Mouse (Mus musculus) kidney, embryonic 14.5 days (tissue): ENCODE data around the gene Guca2a. TPM values are rescaled to one million over a fixed set of nuclear protein-coding genes. Genes with fewer than 3 reads are reported as not detected.

Experiments used
- ATAC-seq: fragments of 200-750 bp; cut with Nextera tagmentation; 2 replicates; pipeline ENCODE4 v1.8.0; 2017; ENCODE audit warnings: moderate number of reproducible peaks, mild to moderate bottlenecking, moderate TSS enrichment, moderate library complexity; ENCODE audit not compliant: low FRiP score, low TSS enrichment
- H3K27ac ChIP-seq: fragments of 300-500 bp; sonication (generic); 2 replicates; pipeline ENCODE4 v1.5.1; 2014; ENCODE audit warnings: low read depth, mild to moderate bottlenecking, low read length, moderate library complexity, mixed read lengths
- H3K27me3 ChIP-seq: fragments of 300-500 bp; sonication (generic); 2 replicates; pipeline ENCODE4 v1.6.1; 2014; ENCODE audit warnings: mild to moderate bottlenecking, low read length; ENCODE audit not compliant: control insufficient read depth, insufficient read depth
- H3K36me3 ChIP-seq: fragments of 300-500 bp; sonication (generic); 2 replicates; pipeline ENCODE4 v1.6.1; 2014; ENCODE audit warnings: low read length, mixed read lengths; ENCODE audit not compliant: control insufficient read depth, insufficient read depth
- H3K4me1 ChIP-seq: fragments of 300-500 bp; sonication (generic); 2 replicates; pipeline ENCODE4 v1.6.1; 2014; ENCODE audit warnings: low read length, mixed read lengths; ENCODE audit not compliant: control insufficient read depth, insufficient read depth
- H3K4me2 ChIP-seq: fragments of 300-500 bp; sonication (generic); replicated peaks from 2 replicates; pipeline ENCODE4 v1.6.1; 2014; ENCODE audit warnings: low read depth, mild to moderate bottlenecking, low read length
- H3K4me3 ChIP-seq: fragments of 300-500 bp; sonication (generic); 2 replicates; pipeline ENCODE4 v1.5.1; 2014; ENCODE audit warnings: mild to moderate bottlenecking, low read length
- H3K9ac ChIP-seq: fragments of 300-500 bp; sonication (generic); 2 replicates; pipeline ENCODE4 v1.6.1; 2014; ENCODE audit warnings: low read depth, mild to moderate bottlenecking, low read length, moderate library complexity
- H3K9me3 ChIP-seq: fragments of 300-500 bp; sonication (generic); 2 replicates; pipeline ENCODE4 v1.6.1; 2016; ENCODE audit warnings: low read length; ENCODE audit not compliant: control insufficient read depth
- WGBS: fragments of 180-500 bp; shearing (Covaris S2); extraction: QIAGEN DNeasy Blood & Tissue Kit; methylation state at CpG from one replicate; pipeline ENCODE4 v1.1.7; 2014; 5-methylcytosine and 5-hydroxymethylcytosine counted together
- polyA plus RNA-seq: library from polyadenylated mRNA; unstranded; fragments of >200 nt; fragmentation: Nextera tagmentation; extraction: Ambion mirVana; gene quantifications from 2 replicates; pipeline ENCODE4 v1.2.1, GENCODE M21; 2014

The Guca2a gene
- polyA plus RNA-seq, 1 experiment from 2014 or later: 4.1 TPM

- no peak overlapping the region for H3K4me2 ChIP-seq
- WGBS: 66% methylated on average over 10 of the region's 10 CpGs
- H3K9me3 ChIP-seq: no peaks in the 10 kb centered on the region
- ATAC-seq: peak; percentile 20; the same call in 1 of the 2 replicates
- H3K27ac ChIP-seq: no peak overlapping the region
- no peaks in the 10 kb centered on the region for H3K27me3 ChIP-seq
- no peak overlapping the region for H3K9ac ChIP-seq
- H3K4me3 ChIP-seq: no peak overlapping the region
- H3K4me1 ChIP-seq: no peaks in the 10 kb centered on the region
- H3K36me3 ChIP-seq: no peaks in the 10 kb centered on the region
These were observed 32.1 kb downstream of the Guca2a start for GRCm38 (mm10) chr4:119669356-119670209.

- no peaks in the 10 kb centered on the region for H3K27me3 ChIP-seq
- no peaks in the 10 kb centered on the region for H3K36me3 ChIP-seq
- ATAC-seq: no peak
- no peak overlapping the region for H3K4me3 ChIP-seq
- H3K27ac ChIP-seq: no peak overlapping the region
- H3K9ac ChIP-seq: no peak overlapping the region
- H3K4me1 ChIP-seq: no peaks in the 10 kb centered on the region
- no peak overlapping the region for H3K4me2 ChIP-seq
- WGBS: 48% methylated on average over 7 of the region's 7 CpGs
- H3K9me3 ChIP-seq: no peaks in the 10 kb centered on the region
These were observed 32.7 kb downstream of the Guca2a start for GRCm38 (mm10) chr4:119670210-119670555.

- no peak overlapping the region for H3K27ac ChIP-seq
- 92% methylated on average over 6 of the region's 6 CpGs for WGBS
- ATAC-seq: no peak
- no peaks in the 10 kb centered on the region for H3K27me3 ChIP-seq
- no peaks in the 10 kb centered on the region for H3K9me3 ChIP-seq
- H3K4me1 ChIP-seq: no peaks in the 10 kb centered on the region
- H3K36me3 ChIP-seq: no peaks in the 10 kb centered on the region
- no peak overlapping the region for H3K9ac ChIP-seq
- no peak overlapping the region for H3K4me3 ChIP-seq
- no peak overlapping the region for H3K4me2 ChIP-seq
These were observed 33.2 kb downstream of the Guca2a start for GRCm38 (mm10) chr4:119670736-119671135.

GRCm38 (mm10) chr4:119671164-119671563 lies 33.7 kb downstream of the Guca2a start:
- WGBS: 86% methylated on average over 9 of the region's 9 CpGs

GRCm38 (mm10) chr4:119672685-119673084 lies 35.2 kb downstream of the Guca2a start:
- no peak for ATAC-seq
- Histone ChIP-seq H3K27me3 (no peaks in the 10 kb centered on the region), H3K4me2 (no peak overlapping the region), H3K27ac (no peak overlapping the region), H3K4me3 (no peak overlapping the region), H3K4me1 (no peaks in the 10 kb centered on the region), H3K9me3 (no peaks in the 10 kb centered on the region), H3K9ac (no peak overlapping the region), H3K36me3 (no peaks in the 10 kb centered on the region)
- 34% methylated on average over 5 of the region's 5 CpGs for WGBS

More at GRCm38 (mm10) chr4:119671164-119671563, 33.7 kb downstream of the Guca2a start:
- Histone ChIP-seq H3K4me2 (no peak overlapping the region), H3K27ac (no peak overlapping the region), H3K9me3 (no peaks in the 10 kb centered on the region), H3K4me1 (no peaks in the 10 kb centered on the region), H3K36me3 (no peaks in the 10 kb centered on the region), H3K9ac (no peak overlapping the region), H3K27me3 (no peaks in the 10 kb centered on the region), H3K4me3 (no peak overlapping the region)
- no peak for ATAC-seq

- Histone ChIP-seq H3K4me3 (no peak overlapping the region), H3K4me1 (no peaks in the 10 kb centered on the region), H3K27ac (no peak overlapping the region), H3K9me3 (no peaks in the 10 kb centered on the region), H3K9ac (no peak overlapping the region), H3K27me3 (no peaks in the 10 kb centered on the region), H3K36me3 (no peaks in the 10 kb centered on the region), H3K4me2 (no peak overlapping the region)
- WGBS: 34% methylated on average over 5 of the region's 5 CpGs
- peak; percentile 60; the same call in 1 of the 2 replicates for ATAC-seq
These were observed 45.1 kb downstream of the Guca2a start for GRCm38 (mm10) chr4:119682596-119682995.

- H3K4me1 ChIP-seq: no peaks in the 10 kb centered on the region
- no peak overlapping the region for H3K4me2 ChIP-seq
- no peak overlapping the region for H3K27ac ChIP-seq
- 97% methylated on average over 2 of the region's 2 CpGs for WGBS
- no peak for ATAC-seq
- no peaks in the 10 kb centered on the region for H3K9me3 ChIP-seq
- no peaks in the 10 kb centered on the region for H3K36me3 ChIP-seq
- H3K27me3 ChIP-seq: no peaks in the 10 kb centered on the region
- no peak overlapping the region for H3K4me3 ChIP-seq
- no peak overlapping the region for H3K9ac ChIP-seq
These were observed 48.2 kb downstream of the Guca2a start for GRCm38 (mm10) chr4:119685746-119686145.

Other genes with a start within 250 kb of the Guca2a start
- gene Ccdc30, start 222.2 kb upstream of the Guca2a start, polyA plus RNA-seq: 8.7 and 9.2 TPM in 2 replicates
- 48.9 and 51.5 TPM in 2 replicates for gene Ppcs, start 215.3 kb upstream of the Guca2a start, polyA plus RNA-seq
- gene Zmynd12, start 214.9 kb upstream of the Guca2a start, polyA plus RNA-seq: 0.53 and 0.86 TPM in 2 replicates
- gene Rimkla, start 145.1 kb upstream of the Guca2a start, polyA plus RNA-seq: 1.4 and 2.3 TPM in 2 replicates
- gene Foxj3, start 100.7 kb upstream of the Guca2a start, polyA plus RNA-seq: 14.2 and 30.2 TPM in 2 replicates
- gene Frg2f1, start 98.2 kb upstream of the Guca2a start, polyA plus RNA-seq: 2.8 and 5.2 TPM in 2 replicates
- 1.3 and 1.8 TPM in 2 replicates for gene Guca2b, start 21.2 kb downstream of the Guca2a start, polyA plus RNA-seq
- 6.3 and 6.6 TPM in 2 replicates for gene Hivep3, start 96.1 kb downstream of the Guca2a start, polyA plus RNA-seq